Mouse (Mus musculus): ENCODE data around the gene St3gal3. TPM values are rescaled to one million over a fixed set of nuclear protein-coding genes. Genes with fewer than 3 reads are reported as not detected.

St3gal3 gene
- polyA plus RNA-seq, 1 experiment: 36.9 TPM

- no peak for TF ChIP-seq POLR2A (IDR thresholded peaks at IDR 0.05; ENCODE audit: borderline replicate concordance, extremely low read depth, insufficient read depth, insufficient read length, poor library complexity, severe bottlenecking)
- TF ChIP-seq CTCF (IDR thresholded peaks at IDR 0.05; ENCODE audit: borderline replicate concordance, extremely low read depth, insufficient read depth, insufficient read length): no peak
- no peak for DNase-seq (ENCODE audit: low read depth)
Measured at GRCm38 (mm10) chr4:118137857-118138256, 3.1 kb upstream of the St3gal3 start.

GRCm38 (mm10) chr4:118137311-118137710 lies 2.6 kb upstream of the St3gal3 start:
- no peak for TF ChIP-seq CTCF (IDR thresholded peaks at IDR 0.05; ENCODE audit: borderline replicate concordance, extremely low read depth, insufficient read depth, insufficient read length)
- TF ChIP-seq POLR2A (IDR thresholded peaks at IDR 0.05; ENCODE audit: borderline replicate concordance, extremely low read depth, insufficient read depth, insufficient read length, poor library complexity, severe bottlenecking): no peak
- peak; percentile 22 for DNase-seq (ENCODE audit: low read depth)

GRCm38 (mm10) chr4:118135414-118135813 lies 700 bp upstream of the St3gal3 start:
- TF ChIP-seq POLR2A (IDR thresholded peaks at IDR 0.05; ENCODE audit: borderline replicate concordance, extremely low read depth, insufficient read depth, insufficient read length, poor library complexity, severe bottlenecking) (no peak), CTCF (IDR thresholded peaks at IDR 0.05; ENCODE audit: borderline replicate concordance, extremely low read depth, insufficient read depth, insufficient read length) (no peak)
- no peak for DNase-seq (ENCODE audit: low read depth)

DNA sequence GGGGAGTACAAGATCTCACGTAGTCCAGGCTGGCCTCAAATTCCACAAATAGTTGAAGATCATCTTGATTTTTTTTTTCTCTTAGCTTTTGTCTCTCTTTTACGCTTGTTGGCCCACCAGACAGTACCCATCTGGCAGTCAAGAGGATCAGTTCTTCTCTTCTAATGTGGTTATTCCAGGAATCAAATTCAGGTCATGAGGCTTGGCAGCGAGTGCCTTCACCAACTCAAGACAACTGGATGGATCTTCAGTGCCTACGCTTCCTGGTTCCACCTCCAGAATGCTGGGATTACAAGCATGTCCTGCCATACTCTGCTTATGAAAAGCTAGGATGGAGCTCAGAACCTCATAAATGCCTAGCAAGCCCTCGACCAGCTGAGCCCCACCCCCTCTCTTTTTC lies 3.4 kb downstream of the St3gal3 start:
- no peak for TF ChIP-seq POLR2A (IDR thresholded peaks at IDR 0.05; ENCODE audit: borderline replicate concordance, extremely low read depth, insufficient read depth, insufficient read length, poor library complexity, severe bottlenecking)
- no peak for TF ChIP-seq CTCF (IDR thresholded peaks at IDR 0.05; ENCODE audit: borderline replicate concordance, extremely low read depth, insufficient read depth, insufficient read length)

DNA sequence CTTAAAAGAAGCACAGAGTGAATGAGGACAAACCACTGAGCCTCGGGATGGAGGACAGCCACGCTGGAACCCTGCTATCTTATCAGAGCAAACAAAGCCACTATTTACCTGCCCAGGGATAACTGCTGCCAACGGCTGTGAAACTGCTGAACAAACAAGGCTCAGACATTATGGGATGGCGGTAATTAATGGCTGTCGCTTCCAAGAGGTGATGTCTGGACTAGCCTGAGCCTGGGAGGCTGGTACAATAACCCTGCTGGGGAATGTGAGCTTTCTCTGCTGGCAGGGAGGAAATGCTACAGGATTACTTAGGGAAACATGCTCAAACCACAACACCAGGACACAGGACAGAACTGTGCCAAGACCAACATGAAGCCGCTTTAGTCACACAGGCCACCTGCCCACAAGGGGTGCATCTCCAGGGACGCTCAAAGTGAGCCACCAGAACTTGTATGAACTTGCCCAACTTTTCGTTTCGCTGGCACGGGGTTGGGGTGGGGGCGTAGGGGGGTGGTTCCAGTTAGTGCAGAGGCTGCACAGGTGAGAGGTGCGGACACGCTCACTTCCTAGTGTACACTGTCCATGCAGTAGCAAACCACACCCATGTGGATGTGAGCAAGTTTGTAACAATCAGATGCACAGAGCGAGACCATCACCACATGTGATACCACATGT lies 11.5 kb downstream of the St3gal3 start:
- no peak for DNase-seq (ENCODE audit: low read depth)
- no peak for TF ChIP-seq POLR2A (IDR thresholded peaks at IDR 0.05; ENCODE audit: borderline replicate concordance, extremely low read depth, insufficient read depth, insufficient read length, poor library complexity, severe bottlenecking)
- no peak for TF ChIP-seq CTCF (IDR thresholded peaks at IDR 0.05; ENCODE audit: borderline replicate concordance, extremely low read depth, insufficient read depth, insufficient read length)

More for the DNA sequence above, 3.4 kb downstream of the St3gal3 start:
- no peak for DNase-seq (ENCODE audit: low read depth)

GRCm38 (mm10) chr4:118122078-118122477 lies 12.6 kb downstream of the St3gal3 start:
- no peak for TF ChIP-seq CTCF (IDR thresholded peaks at IDR 0.05; ENCODE audit: borderline replicate concordance, extremely low read depth, insufficient read depth, insufficient read length)
- TF ChIP-seq POLR2A (IDR thresholded peaks at IDR 0.05; ENCODE audit: borderline replicate concordance, extremely low read depth, insufficient read depth, insufficient read length, poor library complexity, severe bottlenecking): no peak
- peak; percentile 50 for DNase-seq (ENCODE audit: low read depth)

DNA sequence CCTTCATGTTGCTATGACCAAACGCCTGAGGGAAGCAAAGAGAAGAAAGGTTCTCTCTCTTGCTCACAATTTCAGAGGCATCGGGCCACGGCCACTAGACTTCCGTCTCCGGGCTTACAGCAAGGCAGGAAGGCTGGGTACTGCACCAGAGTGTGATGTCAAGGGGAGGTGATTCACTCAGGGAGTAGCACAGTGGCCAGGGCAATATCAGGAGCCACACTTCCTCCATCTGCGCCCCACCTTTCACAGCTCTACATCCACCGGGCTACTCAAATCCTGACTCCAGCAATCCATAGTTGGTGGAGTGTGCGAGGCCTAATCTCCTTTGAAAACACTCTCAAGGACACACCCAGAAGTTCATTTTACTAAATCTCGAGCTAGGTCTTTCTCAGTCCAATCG lies 17.1 kb downstream of the St3gal3 start:
- no peak for DNase-seq (ENCODE audit: low read depth)
- TF ChIP-seq CTCF (IDR thresholded peaks at IDR 0.05; ENCODE audit: borderline replicate concordance, extremely low read depth, insufficient read depth, insufficient read length) (no peak), POLR2A (IDR thresholded peaks at IDR 0.05; ENCODE audit: borderline replicate concordance, extremely low read depth, insufficient read depth, insufficient read length, poor library complexity, severe bottlenecking) (no peak)

DNA sequence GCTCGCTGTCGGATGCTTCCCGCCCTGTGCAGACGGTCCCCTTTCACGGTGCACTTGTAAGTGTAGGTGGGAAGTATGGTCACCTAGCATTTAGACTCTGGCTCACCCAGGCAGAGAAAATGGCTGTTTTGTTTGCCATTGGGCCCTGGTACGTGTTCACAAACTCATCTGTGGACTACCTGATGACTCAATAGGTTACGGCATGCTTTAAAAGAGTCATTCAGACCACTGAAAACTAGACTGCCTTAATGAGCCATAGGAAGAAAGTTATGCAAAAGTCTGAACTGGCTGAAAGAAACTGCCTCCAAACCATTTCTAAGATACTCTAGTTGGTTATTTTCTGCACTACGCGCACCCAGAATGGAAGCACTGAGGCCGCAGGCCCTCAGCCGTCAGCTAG lies 18.6 kb downstream of the St3gal3 start:
- DNase-seq (ENCODE audit: low read depth): no peak
- TF ChIP-seq CTCF (IDR thresholded peaks at IDR 0.05; ENCODE audit: borderline replicate concordance, extremely low read depth, insufficient read depth, insufficient read length) (no peak), POLR2A (IDR thresholded peaks at IDR 0.05; ENCODE audit: borderline replicate concordance, extremely low read depth, insufficient read depth, insufficient read length, poor library complexity, severe bottlenecking) (no peak)

DNA sequence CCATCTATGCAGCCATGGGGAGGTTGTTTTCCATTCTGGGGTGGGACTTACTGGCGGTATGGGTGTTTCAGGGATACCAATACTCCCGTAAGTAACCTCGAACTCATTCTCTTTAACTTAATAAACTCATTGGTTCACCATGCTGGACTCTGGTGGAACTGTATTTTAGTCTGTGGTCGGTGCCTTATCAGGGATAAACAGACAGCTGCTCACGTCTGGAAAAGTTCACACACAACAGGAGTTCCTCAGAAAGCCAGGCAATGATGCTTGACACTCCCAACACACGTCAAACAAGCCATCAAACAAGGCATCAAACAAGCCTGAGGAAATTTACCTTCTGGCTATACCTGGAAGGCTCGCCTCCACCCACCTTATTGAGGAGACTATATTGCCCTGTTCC lies 19.6 kb downstream of the St3gal3 start:
- no peak for DNase-seq (ENCODE audit: low read depth)
- TF ChIP-seq CTCF (IDR thresholded peaks at IDR 0.05; ENCODE audit: borderline replicate concordance, extremely low read depth, insufficient read depth, insufficient read length) (no peak), POLR2A (IDR thresholded peaks at IDR 0.05; ENCODE audit: borderline replicate concordance, extremely low read depth, insufficient read depth, insufficient read length, poor library complexity, severe bottlenecking) (no peak)

GRCm38 (mm10) chr4:118112601-118113000 lies 22.1 kb downstream of the St3gal3 start:
- TF ChIP-seq POLR2A (IDR thresholded peaks at IDR 0.05; ENCODE audit: borderline replicate concordance, extremely low read depth, insufficient read depth, insufficient read length, poor library complexity, severe bottlenecking) (no peak), CTCF (IDR thresholded peaks at IDR 0.05; ENCODE audit: borderline replicate concordance, extremely low read depth, insufficient read depth, insufficient read length) (no peak)
- DNase-seq (ENCODE audit: low read depth): no peak

DNA sequence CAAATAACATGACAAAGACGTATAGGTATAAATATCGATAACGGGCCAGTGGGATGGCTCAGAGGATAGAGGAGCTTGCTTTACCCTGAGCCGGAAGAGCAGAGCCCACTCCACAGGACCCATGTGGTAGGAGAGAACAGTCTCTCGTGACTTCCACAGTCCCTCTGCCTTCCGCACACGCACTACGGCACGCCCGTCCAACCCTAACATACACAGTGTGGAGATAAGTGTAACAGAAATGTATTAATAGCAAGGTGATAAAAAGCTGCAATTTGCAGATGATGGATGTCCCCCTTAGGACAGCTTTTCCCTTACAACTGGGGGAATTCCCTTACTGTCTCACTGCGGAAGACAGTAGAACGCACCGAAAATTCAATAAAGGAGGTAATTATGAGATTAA lies 25.1 kb downstream of the St3gal3 start:
- TF ChIP-seq POLR2A (IDR thresholded peaks at IDR 0.05; ENCODE audit: borderline replicate concordance, extremely low read depth, insufficient read depth, insufficient read length, poor library complexity, severe bottlenecking) (no peak), CTCF (IDR thresholded peaks at IDR 0.05; ENCODE audit: borderline replicate concordance, extremely low read depth, insufficient read depth, insufficient read length) (no peak)
- DNase-seq (ENCODE audit: low read depth): no peak

DNA sequence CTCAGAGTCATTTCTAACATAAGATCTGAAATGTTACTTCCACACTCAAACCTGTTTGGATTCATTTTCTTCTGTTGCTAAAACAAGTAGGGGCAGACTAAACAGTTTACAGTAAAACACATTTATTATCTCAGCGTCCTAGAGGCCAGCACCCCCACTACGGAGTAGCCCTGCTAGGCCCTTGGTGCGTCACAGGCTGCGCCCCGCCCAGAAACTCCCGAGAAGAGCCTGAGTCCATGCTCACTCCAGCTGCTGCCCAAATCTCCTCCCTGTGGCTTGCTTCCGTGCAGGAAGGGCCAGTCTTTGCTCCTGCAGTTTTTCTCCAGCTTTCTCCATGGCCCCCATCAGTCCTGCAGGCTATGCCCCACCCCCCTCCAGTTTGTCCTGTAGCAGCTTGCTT lies 25.9 kb downstream of the St3gal3 start:
- TF ChIP-seq CTCF (IDR thresholded peaks at IDR 0.05; ENCODE audit: borderline replicate concordance, extremely low read depth, insufficient read depth, insufficient read length) (no peak), POLR2A (IDR thresholded peaks at IDR 0.05; ENCODE audit: borderline replicate concordance, extremely low read depth, insufficient read depth, insufficient read length, poor library complexity, severe bottlenecking) (no peak)
- no peak for DNase-seq (ENCODE audit: low read depth)

Measured in brain, embryonic 14.5 days (tissue).